Mouse (Mus musculus): ENCODE measurements at regions not wholly inside any gene's neighbourhood (a gene's known extent, or its start where the extent isn't known, plus 50 kb on each side); places are given as distances from the start of the nearest gene placed in this dataset.

DNA sequence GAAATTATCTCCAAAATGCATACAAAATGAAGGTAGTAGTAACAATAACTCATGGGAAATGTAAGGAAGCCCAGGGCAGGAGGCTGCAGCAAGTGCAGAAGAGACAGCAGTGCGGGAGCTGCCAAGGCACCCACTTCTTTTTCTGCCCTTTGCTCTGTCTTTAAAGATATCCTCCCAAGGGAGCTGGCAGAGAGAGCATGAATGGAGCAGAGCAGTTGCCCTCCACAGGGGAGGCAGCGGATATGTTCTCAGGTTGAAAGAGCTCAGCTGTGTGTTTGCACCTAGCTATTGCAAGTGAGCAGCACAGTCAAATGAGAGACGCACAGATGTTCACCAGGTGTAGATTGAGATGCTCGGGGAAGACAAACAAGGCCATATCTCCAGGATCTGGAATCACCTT is 547.9 kb upstream of the Mgmt start:
- no peak for DNase-seq (ENCODE audit: extremely low read depth, low read depth)

- no peak for DNase-seq (ENCODE audit: extremely low read depth, low read depth)
These were observed 546.1 kb upstream of the Mgmt start for GRCm38 (mm10) chr7:136348309-136348708.

DNA sequence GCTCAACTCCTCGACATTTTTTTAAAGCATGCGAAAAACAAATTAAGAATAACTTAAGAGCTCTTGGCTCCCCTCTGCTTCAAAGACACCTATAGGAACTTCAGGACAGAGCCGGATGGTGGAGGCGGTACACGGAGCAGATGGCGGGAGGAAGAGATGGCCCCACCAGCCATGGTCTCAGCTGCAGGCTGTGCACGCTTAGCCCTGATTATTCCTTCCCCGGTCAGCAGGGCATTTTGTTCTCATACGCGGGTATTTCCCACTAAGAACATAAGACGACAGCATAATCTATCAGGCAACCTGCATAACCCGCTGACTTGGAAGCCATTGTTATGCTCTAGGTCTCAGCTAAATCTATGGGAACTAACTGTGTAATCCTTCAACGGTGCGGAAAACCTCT is 544.8 kb upstream of the Mgmt start:
- DNase-seq (ENCODE audit: extremely low read depth, low read depth) = no peak

GRCm38 (mm10) chr7:136357011-136357410 is 537.4 kb upstream of the Mgmt start:
- no peak for DNase-seq (ENCODE audit: extremely low read depth, low read depth)

GRCm38 (mm10) chr7:136365318-136366211 is 528.8 kb upstream of the Mgmt start:
- DNase-seq (ENCODE audit: extremely low read depth, low read depth) = no peak

DNA sequence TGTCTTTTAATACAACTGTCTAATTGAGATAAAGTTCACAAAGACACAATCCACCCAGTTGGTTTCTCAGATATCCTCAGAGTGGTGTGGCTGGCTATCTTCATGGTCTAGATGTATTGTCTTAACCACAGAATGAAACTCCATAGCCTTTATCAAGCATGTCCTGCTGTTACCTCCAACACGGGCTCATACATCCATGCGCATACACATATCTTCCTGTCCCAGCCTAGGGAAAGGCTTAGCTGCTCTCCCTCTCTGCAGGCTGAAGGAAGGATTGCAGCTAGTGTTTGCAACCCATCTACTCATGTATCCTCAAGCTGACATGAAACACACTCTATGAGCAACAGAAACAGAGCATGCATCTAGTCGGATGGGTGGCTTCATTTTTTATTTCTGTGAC is 517.2 kb upstream of the Mgmt start:
- no peak for DNase-seq (ENCODE audit: extremely low read depth, low read depth)

DNA sequence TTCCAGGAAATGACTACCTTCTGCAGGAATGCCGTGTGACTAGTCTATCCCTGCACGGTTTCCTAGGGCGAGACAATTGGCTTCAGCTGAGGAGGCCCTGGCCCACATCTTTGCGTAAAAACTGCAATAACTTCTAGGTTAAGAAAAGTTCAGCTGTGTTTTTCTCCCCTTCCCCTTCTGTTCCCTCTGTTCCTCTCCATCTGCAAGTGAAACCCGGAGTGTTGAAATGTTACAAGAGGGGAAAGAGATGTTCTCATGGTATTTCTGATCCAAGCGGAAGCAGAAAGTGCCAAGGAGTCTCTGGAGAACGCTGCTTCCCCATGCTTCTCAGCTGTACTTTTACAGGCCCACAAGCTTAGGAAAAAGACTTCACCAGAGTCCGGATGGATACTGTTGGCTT is 516.7 kb upstream of the Mgmt start:
- no peak for DNase-seq (ENCODE audit: extremely low read depth, low read depth)

- no peak for DNase-seq (ENCODE audit: extremely low read depth, low read depth)
These were observed 516.1 kb upstream of the Mgmt start for GRCm38 (mm10) chr7:136378321-136378720.

GRCm38 (mm10) chr7:136379319-136379718 is 515.1 kb upstream of the Mgmt start:
- DNase-seq (ENCODE audit: extremely low read depth, low read depth) = no peak

GRCm38 (mm10) chr7:136379741-136380140 is 514.7 kb upstream of the Mgmt start:
- no peak for DNase-seq (ENCODE audit: extremely low read depth, low read depth)

- DNase-seq (ENCODE audit: extremely low read depth, low read depth) = no peak
These were observed 511.1 kb upstream of the Mgmt start for GRCm38 (mm10) chr7:136383296-136383695.

GRCm38 (mm10) chr7:136387736-136388135 is 506.7 kb upstream of the Mgmt start:
- no peak for DNase-seq (ENCODE audit: extremely low read depth, low read depth)

DNA sequence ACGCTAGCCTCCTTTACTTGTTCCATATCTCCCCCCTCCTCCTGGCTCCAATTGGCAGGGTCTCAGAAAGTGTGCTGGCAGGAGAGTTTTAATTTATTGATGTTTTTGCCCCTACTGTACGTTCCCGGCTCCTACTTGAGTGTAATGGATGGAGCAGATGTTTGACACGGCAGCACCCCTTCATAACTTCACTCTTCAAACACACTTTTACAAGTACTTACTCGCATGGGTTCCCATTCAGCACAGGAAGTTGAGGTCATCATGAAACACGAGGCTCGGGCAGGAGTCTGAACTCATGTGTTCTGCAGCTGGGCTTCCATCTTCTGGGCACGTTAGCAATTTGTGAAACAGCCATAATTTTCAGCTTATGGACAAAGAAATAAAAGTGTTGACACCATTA is 504.3 kb upstream of the Mgmt start:
- no peak for DNase-seq (ENCODE audit: extremely low read depth, low read depth)

DNA sequence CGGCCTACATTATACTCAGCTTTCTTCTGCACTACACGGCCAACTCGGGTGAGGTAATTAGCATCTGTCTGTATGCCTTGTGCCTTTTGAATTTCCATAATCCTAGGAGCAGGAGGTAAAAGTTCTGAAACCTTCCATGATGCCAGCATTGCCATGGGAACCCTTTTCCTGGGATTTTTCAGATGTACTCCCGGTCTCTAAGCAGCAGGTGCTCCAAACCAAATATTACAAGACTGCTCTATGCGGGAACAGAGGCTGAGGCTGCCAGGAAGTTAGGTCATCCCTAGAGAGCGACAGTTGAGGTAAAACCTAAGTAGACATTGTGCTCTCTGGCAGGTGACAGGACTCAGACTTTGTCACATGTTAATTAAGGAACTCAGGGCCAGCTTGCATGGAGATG is 501.0 kb upstream of the Mgmt start:
- no peak for DNase-seq (ENCODE audit: extremely low read depth, low read depth)

DNA sequence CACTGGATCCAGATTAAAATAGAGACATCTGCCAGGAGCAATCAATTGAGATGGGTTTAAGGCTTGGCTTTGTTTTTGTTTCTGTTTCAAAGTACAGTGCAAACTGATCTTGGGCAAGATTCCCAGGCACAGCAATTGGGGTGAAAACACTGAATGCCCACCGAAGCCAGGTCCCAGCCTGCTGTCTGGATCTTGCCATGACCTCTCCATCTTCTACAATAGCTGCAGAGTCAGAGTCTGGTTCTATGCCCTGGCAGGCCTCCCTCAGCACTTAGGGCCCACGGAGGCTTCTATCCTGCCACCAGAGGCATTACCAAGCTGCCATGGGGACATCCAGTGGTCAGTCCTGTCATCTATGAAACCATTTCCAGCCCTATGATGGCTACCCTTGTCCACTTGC is 498.6 kb upstream of the Mgmt start:
- DNase-seq (ENCODE audit: extremely low read depth, low read depth) = no peak

- no peak for DNase-seq (ENCODE audit: extremely low read depth, low read depth)
These were observed 497.3 kb upstream of the Mgmt start for GRCm38 (mm10) chr7:136397101-136397500.

DNA sequence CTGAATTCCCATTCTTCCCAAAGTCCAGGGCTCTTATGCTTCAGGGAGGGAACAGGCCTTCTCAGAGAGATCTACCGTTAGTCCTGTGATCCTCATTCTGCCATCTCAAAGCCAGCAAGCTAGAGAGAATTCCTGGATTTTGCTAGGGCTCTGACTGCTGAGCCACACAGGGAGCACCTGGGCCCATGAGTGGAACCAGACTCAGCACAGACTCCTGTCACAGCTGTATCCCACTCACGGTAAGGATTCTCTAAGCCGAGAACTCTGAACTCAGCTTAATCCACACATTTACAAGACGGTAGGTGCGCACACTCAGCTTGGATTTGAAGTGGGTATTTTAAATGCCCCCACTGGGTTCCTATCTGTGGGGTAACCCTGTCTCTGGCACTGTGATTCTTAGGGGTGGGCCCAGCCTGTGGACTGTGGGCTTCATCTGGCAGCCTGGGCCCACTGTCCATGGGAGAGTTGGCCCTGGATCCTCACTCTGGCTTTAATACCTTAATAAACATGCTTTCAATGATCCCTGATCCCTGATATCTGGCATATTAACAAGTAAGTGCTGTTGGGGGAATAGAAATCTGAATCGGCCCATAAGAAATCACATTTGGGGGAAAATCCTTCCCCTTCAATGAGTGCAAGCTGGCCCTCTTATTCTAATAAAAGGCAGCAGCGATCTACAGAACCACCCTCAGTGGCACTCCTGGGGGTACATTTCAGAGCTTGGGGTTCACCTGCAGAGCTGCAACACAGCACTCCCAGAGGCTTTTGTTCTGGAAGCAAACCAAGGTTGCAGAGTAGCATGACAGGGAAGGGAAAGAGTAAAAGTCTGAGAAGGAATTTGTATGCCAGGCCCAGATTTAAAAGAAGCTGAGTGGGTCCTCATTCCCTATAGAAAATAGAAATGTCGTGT is 491.5 kb upstream of the Mgmt start:
- DNase-seq (ENCODE audit: extremely low read depth, low read depth) = no peak

- no peak for DNase-seq (ENCODE audit: extremely low read depth, low read depth)
These were observed 489.0 kb upstream of the Mgmt start for GRCm38 (mm10) chr7:136405391-136405790.

GRCm38 (mm10) chr7:136406258-136407100 is 487.9 kb upstream of the Mgmt start:
- DNase-seq (ENCODE audit: extremely low read depth, low read depth) = no peak

DNA sequence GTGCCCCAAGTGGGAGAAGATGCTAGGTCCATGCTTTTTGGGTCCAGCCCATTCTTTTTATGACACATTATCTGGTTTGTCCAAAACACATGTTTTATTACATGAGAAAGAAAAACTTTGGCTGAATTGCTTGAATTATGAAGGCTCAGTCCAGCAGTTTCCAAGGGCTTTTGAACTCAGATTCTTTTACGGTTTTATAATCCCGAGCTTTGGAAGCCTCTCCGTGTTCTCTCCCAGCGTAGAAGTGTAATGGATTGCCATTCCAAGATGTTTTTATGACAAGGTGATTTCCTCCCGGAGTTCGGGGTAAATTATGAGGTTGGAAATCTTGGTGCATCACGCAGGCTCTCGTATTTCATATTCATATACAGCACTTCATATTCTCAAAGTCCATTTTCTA is 479.6 kb upstream of the Mgmt start:
- DNase-seq (ENCODE audit: extremely low read depth, low read depth) = no peak

DNA sequence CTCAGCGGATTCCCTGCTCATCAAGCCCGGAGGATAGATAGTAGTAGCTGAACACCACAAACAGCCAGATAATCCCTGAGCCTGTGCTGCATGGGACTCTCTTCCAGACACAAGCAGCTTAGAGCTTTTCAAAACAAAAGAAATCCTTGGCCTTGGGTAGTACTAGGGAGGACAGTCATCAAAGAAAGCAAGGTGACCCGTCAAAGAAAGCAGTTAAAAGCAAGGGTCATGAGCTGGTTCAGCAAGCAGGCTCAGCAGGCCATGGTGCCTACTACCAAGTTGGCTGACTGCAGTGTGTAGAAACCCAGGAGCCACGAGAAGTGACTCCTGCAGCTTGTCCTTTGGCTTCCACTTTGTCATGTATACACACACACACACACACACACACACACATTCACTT is 477.1 kb upstream of the Mgmt start:
- DNase-seq (ENCODE audit: extremely low read depth, low read depth) = no peak
